Mouse (Mus musculus) midbrain, embryonic 10.5 days (tissue): ENCODE results near the gene Vav3. TPM values are rescaled to one million over a fixed set of nuclear protein-coding genes. Genes with fewer than 3 reads are reported as not detected.

Source experiments
- DNase-seq: peaks from one replicate; pipeline ENCODE4 v3.0.0-alpha.2; 2017; ENCODE audit warnings: low spot score
- H3K27ac ChIP-seq: fragments of 300-500 bp; sonication (generic); replicated peaks from 2 replicates; pipeline ENCODE4 v1.5.1; 2016; ENCODE audit warnings: mild to moderate bottlenecking
- H3K27me3 ChIP-seq: fragments of 300-500 bp; sonication (generic); 2 replicates; pipeline ENCODE4 v1.6.1; 2016; ENCODE audit warnings: low read depth, mild to moderate bottlenecking; ENCODE audit not compliant: poor library complexity, severe bottlenecking
- H3K36me3 ChIP-seq: fragments of 300-500 bp; sonication (generic); 2 replicates; pipeline ENCODE4 v1.6.1; 2016; ENCODE audit warnings: mild to moderate bottlenecking, moderate library complexity
- H3K4me1 ChIP-seq: fragments of 300-500 bp; sonication (generic); 2 replicates; pipeline ENCODE4 v1.6.1; 2016
- H3K4me3 ChIP-seq: fragments of 300-500 bp; sonication (generic); 2 replicates; pipeline ENCODE4 v1.5.1; 2016; ENCODE audit warnings: mild to moderate bottlenecking, moderate library complexity
- H3K9me3 ChIP-seq: fragments of 300-500 bp; sonication (generic); replicated peaks from 2 replicates; pipeline ENCODE4 v1.6.1; 2016; ENCODE audit warnings: mild to moderate bottlenecking
- WGBS: fragments of 180-500 bp; shearing (Covaris S2); methylation state at CpG from one replicate; pipeline ENCODE4 v1.1.7; 2016; 5-methylcytosine and 5-hydroxymethylcytosine counted together
- polyA plus RNA-seq: library from polyadenylated mRNA; unstranded; fragments of >200 nt; fragmentation: Nextera tagmentation; extraction: Ambion mirVana; gene quantifications from 2 replicates; pipeline ENCODE4 v1.2.1, GENCODE M21; 2016

Gene Vav3
- polyA plus RNA-seq, 1 experiment from 2014 or later, result 8.4 TPM

- H3K4me3 ChIP-seq, result no peak overlapping the region
- no peak for DNase-seq
- no peaks in the 10 kb centered on the region for H3K9me3 ChIP-seq
- H3K36me3 ChIP-seq, result no peaks in the 10 kb centered on the region
- WGBS, result 89% methylated on average over 8 of the region's 8 CpGs
- H3K27me3 ChIP-seq, result no peaks in the 10 kb centered on the region
- H3K4me1 ChIP-seq, result no peaks in the 10 kb centered on the region
- no peak overlapping the region for H3K27ac ChIP-seq
Observed at GRCm38 (mm10) chr3:109464600-109464999, 124.1 kb downstream of the Vav3 start.

- Histone ChIP-seq H3K27ac (no peak overlapping the region), H3K9me3 (no peaks in the 10 kb centered on the region), H3K4me1 (no peaks in the 10 kb centered on the region), H3K4me3 (no peak overlapping the region), H3K36me3 (no peaks in the 10 kb centered on the region), H3K27me3 (no peaks in the 10 kb centered on the region)
- no peak for DNase-seq
Observed at GRCm38 (mm10) chr3:109466541-109466940, 126.1 kb downstream of the Vav3 start.

- H3K27ac ChIP-seq, result no peak overlapping the region
- no peak for DNase-seq
- WGBS, result 87% methylated on average over 4 of the region's 4 CpGs
Observed at GRCm38 (mm10) chr3:109467288-109467687, 126.8 kb downstream of the Vav3 start.

GRCm38 (mm10) chr3:109469465-109469864 is 129.0 kb downstream of the Vav3 start:
- Histone ChIP-seq H3K27ac (no peak overlapping the region), H3K9me3 (no peaks in the 10 kb centered on the region), H3K4me1 (no peaks in the 10 kb centered on the region), H3K4me3 (no peak overlapping the region), H3K27me3 (no peaks in the 10 kb centered on the region), H3K36me3 (no peaks in the 10 kb centered on the region)
- no peak for DNase-seq
- 86% methylated on average over 3 of the region's 3 CpGs for WGBS

More at GRCm38 (mm10) chr3:109467288-109467687, 126.8 kb downstream of the Vav3 start:
- Histone ChIP-seq H3K9me3 (no peaks in the 10 kb centered on the region), H3K36me3 (no peaks in the 10 kb centered on the region), H3K4me1 (no peaks in the 10 kb centered on the region), H3K27me3 (no peaks in the 10 kb centered on the region), H3K4me3 (no peak overlapping the region)

GRCm38 (mm10) chr3:109470651-109471255 is 130.3 kb downstream of the Vav3 start:
- Histone ChIP-seq H3K9me3 (no peaks in the 10 kb centered on the region), H3K4me1 (no peaks in the 10 kb centered on the region), H3K4me3 (no peak overlapping the region), H3K36me3 (no peaks in the 10 kb centered on the region), H3K27me3 (no peaks in the 10 kb centered on the region), H3K27ac (no peak overlapping the region)
- DNase-seq, result no peak
- WGBS, result 82% methylated on average over 1 of the region's 1 CpGs

- H3K36me3 ChIP-seq, result no peaks in the 10 kb centered on the region
- no peak overlapping the region for H3K27ac ChIP-seq
- no peaks in the 10 kb centered on the region for H3K4me1 ChIP-seq
- H3K4me3 ChIP-seq, result no peak overlapping the region
- WGBS, result 92% methylated on average over 8 of the region's 8 CpGs
- no peaks in the 10 kb centered on the region for H3K9me3 ChIP-seq
- DNase-seq, result no peak
- no peaks in the 10 kb centered on the region for H3K27me3 ChIP-seq
Observed at GRCm38 (mm10) chr3:109476521-109476920, 136.1 kb downstream of the Vav3 start.

- Histone ChIP-seq H3K27me3 (no peaks in the 10 kb centered on the region), H3K4me1 (no peaks in the 10 kb centered on the region), H3K4me3 (no peak overlapping the region), H3K27ac (no peak overlapping the region), H3K36me3 (no peaks in the 10 kb centered on the region), H3K9me3 (no peaks in the 10 kb centered on the region)
- WGBS, result 91% methylated on average over 4 of the region's 4 CpGs
- no peak for DNase-seq
Observed at GRCm38 (mm10) chr3:109478297-109478696, 137.8 kb downstream of the Vav3 start.

GRCm38 (mm10) chr3:109480625-109481024 is 140.2 kb downstream of the Vav3 start:
- 0 out of 2 replicates have a peak, but pooled peaks cover 2% of the 10 kb centered on the region for H3K4me1 ChIP-seq
- DNase-seq, result no peak
- H3K36me3 ChIP-seq, result no peaks in the 10 kb centered on the region
- H3K4me3 ChIP-seq, result no peak overlapping the region
- no peaks in the 10 kb centered on the region for H3K27me3 ChIP-seq
- H3K27ac ChIP-seq, result no peak overlapping the region
- H3K9me3 ChIP-seq, result no peaks in the 10 kb centered on the region
- WGBS, result 88% methylated on average over 2 of the region's 2 CpGs

- 76% methylated on average over 3 of the region's 3 CpGs for WGBS
- DNase-seq, result no peak
- no peaks in the 10 kb centered on the region for H3K27me3 ChIP-seq
Observed at GRCm38 (mm10) chr3:109486786-109487185, 146.3 kb downstream of the Vav3 start.

GRCm38 (mm10) chr3:109487823-109488222 is 147.4 kb downstream of the Vav3 start:
- no peak for DNase-seq
- Histone ChIP-seq H3K9me3 (no peaks in the 10 kb centered on the region), H3K36me3 (no peaks in the 10 kb centered on the region), H3K27ac (no peak overlapping the region), H3K27me3 (no peaks in the 10 kb centered on the region), H3K4me1 (peaks cover 40% of the 10 kb centered on the region), H3K4me3 (no peak overlapping the region)
- WGBS, result 88% methylated on average over 4 of the region's 4 CpGs

More at GRCm38 (mm10) chr3:109486786-109487185, 146.3 kb downstream of the Vav3 start:
- Histone ChIP-seq H3K36me3 (no peaks in the 10 kb centered on the region), H3K4me1 (peaks cover 40% of the 10 kb centered on the region), H3K4me3 (no peak overlapping the region), H3K27ac (no peak overlapping the region), H3K9me3 (no peaks in the 10 kb centered on the region)

- no peak for DNase-seq
- Histone ChIP-seq H3K4me1 (peaks cover 40% of the 10 kb centered on the region), H3K4me3 (no peak overlapping the region), H3K27me3 (no peaks in the 10 kb centered on the region), H3K36me3 (no peaks in the 10 kb centered on the region), H3K27ac (peak overlapping the region; percentile 46; the same call in 1 of the 2 replicates), H3K9me3 (no peaks in the 10 kb centered on the region)
- WGBS, result 45% methylated on average over 4 of the region's 4 CpGs
Observed at GRCm38 (mm10) chr3:109488750-109489171, 148.3 kb downstream of the Vav3 start.

GRCm38 (mm10) chr3:109490561-109491296 is 150.3 kb downstream of the Vav3 start:
- WGBS, result 62% methylated on average over 11 of the region's 11 CpGs

GRCm38 (mm10) chr3:109491568-109491967 is 151.1 kb downstream of the Vav3 start:
- H3K9me3 ChIP-seq, result no peaks in the 10 kb centered on the region
- no peaks in the 10 kb centered on the region for H3K27me3 ChIP-seq
- no peak overlapping the region for H3K4me3 ChIP-seq
- no peaks in the 10 kb centered on the region for H3K36me3 ChIP-seq
- WGBS, result 16% methylated on average over 2 of the region's 2 CpGs
- DNase-seq, result peak; percentile 36
- H3K4me1 ChIP-seq, result peaks cover 33% of the 10 kb centered on the region
- no peak overlapping the region for H3K27ac ChIP-seq

More at GRCm38 (mm10) chr3:109490561-109491296, 150.3 kb downstream of the Vav3 start:
- DNase-seq, result peak; percentile 15
- H3K36me3 ChIP-seq, result no peaks in the 10 kb centered on the region
- no peaks in the 10 kb centered on the region for H3K27me3 ChIP-seq
- peaks cover 37% of the 10 kb centered on the region for H3K4me1 ChIP-seq
- H3K9me3 ChIP-seq, result no peaks in the 10 kb centered on the region
- no peak overlapping the region for H3K4me3 ChIP-seq
- H3K27ac ChIP-seq, result no peak overlapping the region
